Mouse (Mus musculus) heart, adult 9 months (tissue): ENCODE results near the gene Slc10a4.
"Not testable (repeated sequence)": the region's sequence is repeated elsewhere in the genome, so short reads cannot be mapped to it uniquely, and the experiment has no call there.

Experiments
- DNase-seq, 2 experiments: peaks; one replicate each; pipeline ENCODE4 v3.0.0; 2022; ENCODE audit warnings: low spot score in 2 of 2

Gene Slc10a4

DNA sequence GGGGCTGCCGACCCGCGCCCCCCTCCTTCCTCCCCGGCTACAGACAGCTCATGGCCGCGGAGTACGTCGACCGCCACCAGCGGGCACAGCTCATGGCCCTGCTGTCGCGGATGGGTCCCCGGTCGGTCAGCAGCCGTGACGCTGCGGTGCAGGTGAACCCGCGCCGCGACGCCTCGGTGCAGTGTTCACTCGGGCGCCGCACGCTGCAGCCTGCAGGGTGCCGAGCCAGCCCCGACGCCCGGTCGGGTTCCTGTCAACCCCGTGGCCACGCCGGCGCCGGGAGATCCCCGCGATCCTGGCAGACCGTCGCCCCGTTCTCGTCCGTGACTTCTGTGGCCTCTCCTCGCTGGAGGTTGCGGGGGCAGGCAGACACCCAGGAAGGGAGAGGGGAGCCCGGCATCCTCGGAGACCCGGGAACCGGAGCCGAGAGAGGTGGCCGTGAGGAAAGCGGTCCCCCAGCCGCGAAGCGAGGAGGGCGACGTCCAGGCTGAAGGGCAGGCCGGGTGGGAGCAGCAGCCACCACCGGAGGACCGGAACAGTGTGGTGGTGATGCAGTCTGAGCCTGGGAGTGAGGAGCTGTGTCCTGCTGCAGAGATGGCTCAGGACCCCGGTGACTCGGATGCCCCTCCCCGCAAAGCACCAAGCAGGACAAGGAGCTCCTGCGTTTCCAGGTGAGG, 7.1 kb downstream of the Slc10a4 start:
- not testable (repeated sequence) for DNase-seq

- no peak for DNase-seq
These were observed 8.1 kb downstream of the Slc10a4 start for GRCm38 (mm10) chr5:73014745-73015144.

- no peak for DNase-seq
These were observed 17.1 kb downstream of the Slc10a4 start for GRCm38 (mm10) chr5:73023801-73024200.

GRCm38 (mm10) chr5:73028646-73029045, 22.0 kb downstream of the Slc10a4 start:
- no peak for DNase-seq

- DNase-seq, result no peak
These were observed 25.8 kb downstream of the Slc10a4 start for GRCm38 (mm10) chr5:73032481-73032880.

DNA sequence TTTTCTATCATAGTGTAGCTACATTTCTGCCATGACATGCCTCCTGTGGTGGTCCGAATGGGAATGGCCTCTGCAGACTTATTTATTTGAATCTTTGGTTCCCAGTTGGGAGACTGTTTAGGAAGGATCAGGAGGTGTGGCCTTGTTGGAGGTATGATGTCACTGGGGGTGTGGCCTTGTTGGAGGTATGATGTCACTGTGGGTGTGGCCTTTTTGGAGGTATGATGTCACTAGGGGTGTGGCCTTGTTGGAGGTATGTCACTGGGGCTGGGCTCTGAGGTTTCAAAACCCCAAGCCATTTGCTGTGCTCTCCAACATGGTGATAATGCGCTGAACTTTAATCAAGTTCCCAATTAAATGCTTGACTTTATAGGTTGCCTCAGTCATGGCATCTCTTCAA, 37.4 kb downstream of the Slc10a4 start:
- no peak for DNase-seq

DNA sequence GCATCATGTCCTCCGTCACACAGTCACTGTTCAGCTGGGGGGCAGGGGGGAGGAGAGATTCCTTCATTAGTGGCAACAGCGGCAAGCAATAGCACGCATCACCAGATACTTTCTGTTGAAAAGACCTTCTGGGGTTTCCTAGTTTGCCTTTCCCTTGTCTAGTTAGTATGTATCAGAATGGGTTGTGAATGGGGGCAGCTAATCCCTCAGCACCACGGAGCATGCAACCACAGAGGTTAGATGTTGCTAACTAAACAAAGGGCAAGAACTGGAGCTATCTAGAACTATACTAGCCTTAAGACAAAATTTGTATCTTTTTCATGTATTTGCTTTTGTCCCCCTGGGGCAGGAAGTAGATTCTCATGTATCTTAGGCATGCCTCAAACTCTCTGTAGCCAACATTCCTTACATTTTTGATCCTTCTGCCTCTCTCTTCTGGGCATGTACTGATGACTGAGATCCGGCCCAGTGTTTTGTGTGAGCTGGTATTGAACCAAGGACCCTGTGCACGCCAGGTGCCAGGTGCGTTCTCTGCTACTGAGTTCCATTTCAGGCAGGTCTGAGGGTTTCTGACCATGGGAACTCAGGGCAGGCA, 41.1 kb downstream of the Slc10a4 start:
- DNase-seq, result no peak

DNA sequence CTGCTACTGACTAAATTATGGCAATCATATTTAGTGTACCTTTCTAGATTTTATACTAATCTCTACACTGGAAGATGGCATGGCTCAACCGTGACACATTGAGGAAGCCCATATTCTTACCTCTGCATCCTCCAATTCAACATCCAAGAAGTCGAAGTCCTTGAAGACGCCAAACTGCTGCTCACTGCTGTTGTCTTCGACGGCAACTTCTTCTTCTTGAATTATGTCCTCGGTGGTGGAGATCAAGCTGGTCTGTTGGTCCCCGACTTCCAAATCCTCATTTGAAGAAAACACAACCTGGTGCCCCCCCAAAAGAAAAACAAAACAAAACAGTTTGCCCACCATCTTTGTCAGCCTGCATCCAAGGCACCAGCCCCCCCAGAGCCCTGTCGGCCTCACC, 47.2 kb downstream of the Slc10a4 start:
- no peak for DNase-seq

DNA sequence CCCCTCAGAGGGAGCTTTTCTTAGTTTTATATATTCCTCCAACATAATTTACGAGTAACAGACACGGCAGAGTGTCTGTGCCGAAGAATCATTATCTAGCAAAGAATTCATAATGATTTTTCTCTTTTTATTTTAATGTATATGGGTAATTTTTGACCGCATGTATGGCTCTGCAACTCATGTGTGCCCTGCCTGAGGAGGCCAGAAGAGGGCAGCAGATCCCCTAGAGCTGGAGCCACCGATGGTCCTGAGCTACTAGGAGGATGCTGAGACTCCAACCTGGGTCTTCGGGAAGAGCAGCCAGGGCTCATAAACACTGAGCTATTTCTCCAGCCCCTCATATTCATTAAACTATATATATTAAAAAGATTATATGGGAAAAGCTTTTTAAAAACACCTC, 49.8 kb downstream of the Slc10a4 start:
- no peak for DNase-seq

DNA sequence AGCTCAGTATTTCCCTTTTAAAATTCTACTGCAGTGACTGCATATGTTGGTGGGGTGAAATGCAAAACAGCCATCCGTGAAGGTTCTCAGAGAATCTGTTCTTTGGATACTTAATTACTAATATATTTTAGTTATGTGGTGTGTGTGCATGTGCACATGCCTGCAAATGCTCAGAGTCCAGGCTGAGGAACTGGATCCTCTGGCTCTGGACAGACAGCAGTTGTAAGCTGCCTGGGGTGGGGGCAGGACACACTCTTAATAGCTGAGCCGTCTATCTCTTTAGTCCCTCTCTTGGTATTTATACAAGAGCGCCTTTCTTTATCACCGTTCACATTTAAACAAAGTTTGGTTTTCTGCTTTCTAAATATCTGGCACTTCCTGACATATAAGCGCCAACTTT, 50.3 kb downstream of the Slc10a4 start:
- DNase-seq, result no peak

DNA sequence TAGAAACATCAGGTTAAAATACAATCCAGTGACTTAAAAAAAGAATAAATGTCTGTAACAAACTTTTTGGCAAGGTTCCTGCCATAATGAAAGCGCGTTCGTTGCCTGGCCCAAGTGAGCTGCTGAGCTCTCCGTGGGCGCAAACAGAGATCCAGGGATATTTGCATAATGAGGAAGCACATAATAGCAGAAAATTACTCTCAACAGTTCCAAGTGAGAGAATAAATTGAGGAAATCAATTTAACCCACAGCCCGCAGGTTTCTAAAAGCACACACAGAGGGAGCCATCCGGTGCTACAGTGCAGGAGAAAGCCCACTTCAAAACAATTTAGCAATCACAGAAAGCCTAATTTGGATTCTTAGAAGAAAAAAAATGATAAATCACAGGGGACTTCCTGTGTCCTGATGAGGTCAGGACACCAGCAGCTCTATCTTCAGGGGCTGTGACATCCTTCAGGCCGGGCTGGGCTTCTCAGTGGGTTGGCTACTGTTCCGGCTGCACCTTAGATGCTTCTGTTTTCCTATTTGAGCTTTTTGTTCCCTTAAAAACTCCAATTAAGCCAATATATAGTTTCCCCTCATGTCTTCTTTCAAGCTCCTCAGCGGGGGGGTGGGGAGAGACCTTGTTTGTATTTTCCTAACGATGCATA, 54.9 kb downstream of the Slc10a4 start:
- no peak for DNase-seq
